Mouse (Mus musculus) intestine, embryonic 14.5 days (tissue): ENCODE results near the gene Racgap1. TPM values are rescaled to one million over a fixed set of nuclear protein-coding genes. Genes with fewer than 3 reads are reported as not detected.

Experiments used
- ATAC-seq: fragments of 200-750 bp; cut with Nextera tagmentation; replicated peaks from 2 replicates; pipeline ENCODE4 v1.8.0; 2017; ENCODE audit warnings: low read depth, moderate number of reproducible peaks, moderate TSS enrichment, moderate library complexity; ENCODE audit not compliant: low FRiP score, low TSS enrichment
- DNase-seq: peaks from one replicate; pipeline ENCODE4 v3.0.0-alpha.2; 2018; ENCODE audit warnings: low spot score
- H3K27ac ChIP-seq: fragments of 300-500 bp; sonication (generic); 2 replicates; pipeline ENCODE4 v1.5.1; 2014; ENCODE audit warnings: low read depth, mild to moderate bottlenecking, control low read depth
- H3K27me3 ChIP-seq: fragments of 300-500 bp; sonication (generic); replicated peaks from 2 replicates; pipeline ENCODE4 v1.6.1; 2014; ENCODE audit warnings: low read length, control low read depth; ENCODE audit not compliant: control insufficient read depth, insufficient read depth
- H3K36me3 ChIP-seq: fragments of 300-500 bp; sonication (generic); 2 replicates; pipeline ENCODE4 v1.6.1; 2014; ENCODE audit warnings: low read length, control low read depth; ENCODE audit not compliant: control insufficient read depth, insufficient read depth
- H3K4me1 ChIP-seq: fragments of 300-500 bp; sonication (generic); replicated peaks from 2 replicates; pipeline ENCODE4 v1.6.1; 2014; ENCODE audit warnings: low read length, control low read depth, mixed read lengths; ENCODE audit not compliant: control insufficient read depth, insufficient read depth
- H3K4me2 ChIP-seq: fragments of 300-500 bp; sonication (generic); 2 replicates; pipeline ENCODE4 v1.6.1; 2014; ENCODE audit warnings: low read length
- H3K4me3 ChIP-seq: fragments of 300-500 bp; sonication (generic); 2 replicates; pipeline ENCODE4 v1.5.1; 2014; ENCODE audit warnings: low read depth, low read length, control low read depth, mixed read lengths
- H3K9ac ChIP-seq: fragments of 300-500 bp; sonication (generic); 2 replicates; pipeline ENCODE4 v1.6.1; 2014; ENCODE audit warnings: mild to moderate bottlenecking, low read length
- H3K9me3 ChIP-seq: fragments of 300-500 bp; sonication (generic); 2 replicates; pipeline ENCODE4 v1.6.1; 2016; ENCODE audit warnings: low read length, control low read depth; ENCODE audit not compliant: control insufficient read depth
- WGBS: fragments of 180-500 bp; shearing (Covaris S2); extraction: QIAGEN DNeasy Blood & Tissue Kit; methylation state at CpG from one replicate; pipeline ENCODE4 v1.1.7; 2014; 5-methylcytosine and 5-hydroxymethylcytosine counted together
- polyA plus RNA-seq: library from polyadenylated mRNA; unstranded; fragments of >200 nt; fragmentation: Nextera tagmentation; extraction: Ambion mirVana; gene quantifications from 2 replicates; pipeline ENCODE4 v1.2.1, GENCODE M21; 2014

Racgap1 gene
- polyA plus RNA-seq, 1 experiment from 2014 or later = 104 TPM

DNA sequence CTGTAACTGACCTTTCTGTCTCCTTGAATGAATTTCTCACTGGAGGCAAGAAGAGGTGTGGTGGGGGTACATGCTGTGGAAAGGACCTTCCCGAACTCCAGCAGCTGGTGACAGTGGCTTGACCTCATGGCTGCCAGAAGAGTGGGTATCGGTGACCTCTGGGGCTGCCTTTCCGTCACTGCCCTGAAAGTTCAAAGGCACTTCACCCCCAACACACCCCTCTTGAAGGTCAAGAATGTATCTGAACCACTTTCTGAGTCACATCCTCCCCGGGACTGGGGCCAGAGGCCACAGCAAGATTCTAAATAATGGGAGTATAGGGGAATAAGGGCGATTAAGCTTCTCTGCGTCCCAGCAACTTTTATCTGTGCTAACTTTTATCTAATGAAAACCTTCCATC lies 65.7 kb downstream of the Racgap1 start:
- 63% methylated on average over 6 of the region's 6 CpGs for WGBS
- Histone ChIP-seq H3K4me2 (no peak overlapping the region), H3K9ac (no peak overlapping the region), H3K4me3 (no peak overlapping the region), H3K27me3 (peaks cover 98% of the 10 kb centered on the region), H3K27ac (no peak overlapping the region), H3K36me3 (no peaks in the 10 kb centered on the region), H3K4me1 (peaks cover 12% of the 10 kb centered on the region), H3K9me3 (no peaks in the 10 kb centered on the region)
- ATAC-seq = no peak
- no peak for DNase-seq

- under 1% methylated on average over 24 of the region's 24 CpGs for WGBS
- H3K4me2 ChIP-seq = peak overlapping the region; percentile 41
- H3K27me3 ChIP-seq = peaks cover 98% of the 10 kb centered on the region
- ATAC-seq (0 out of 2 replicates have a peak, but pooled peaks have one; percentile 37), DNase-seq (no peak)
- no peaks in the 10 kb centered on the region for H3K36me3 ChIP-seq
- H3K9me3 ChIP-seq = no peaks in the 10 kb centered on the region
- H3K9ac ChIP-seq = no peak overlapping the region
- H3K4me3 ChIP-seq = peak overlapping the region; percentile 23
- peaks cover 12% of the 10 kb centered on the region for H3K4me1 ChIP-seq
- no peak overlapping the region for H3K27ac ChIP-seq
These were observed 66.9 kb downstream of the Racgap1 start for GRCm38 (mm10) chr15:99584407-99585202.

- Histone ChIP-seq H3K36me3 (no peaks in the 10 kb centered on the region), H3K4me2 (peak overlapping the region; percentile 41), H3K4me3 (peak overlapping the region; percentile 19; the same call in 1 of the 2 replicates), H3K27ac (no peak overlapping the region), H3K9me3 (no peaks in the 10 kb centered on the region), H3K4me1 (peaks cover 12% of the 10 kb centered on the region), H3K27me3 (peaks cover 97% of the 10 kb centered on the region), H3K9ac (no peak overlapping the region)
- peak; percentile 76 for DNase-seq
- WGBS = 3% methylated on average over 49 of the region's 54 CpGs
- no peak; the same call in 1 of the 2 replicates for ATAC-seq
These were observed 67.8 kb downstream of the Racgap1 start for GRCm38 (mm10) chr15:99583463-99584344.

- no peak within 1 kb of the TSS for H3K9ac ChIP-seq
- H3K27me3 ChIP-seq = peaks cover 62% of the 10 kb centered on the region
- no peaks in the 10 kb centered on the region for H3K9me3 ChIP-seq
- 80% methylated on average over 26 of the region's 26 CpGs for WGBS
- DNase-seq = no peak
- no peak within 1 kb of the TSS for H3K27ac ChIP-seq
- no peak within 1 kb of the TSS for H3K4me3 ChIP-seq
- no peaks in the 10 kb centered on the region; the same call in 1 of the 2 replicates for H3K4me1 ChIP-seq
- no peak within 1 kb of the TSS for H3K4me2 ChIP-seq
- H3K36me3 ChIP-seq = no peaks in the 10 kb centered on the region
- ATAC-seq = no peak
These were observed 72.5 kb downstream of the Racgap1 start, which contains the start of gene Aqp2 for GRCm38 (mm10) chr15:99578802-99579485. Aqp2 (plus strand) TSS chr15:99579055.

Other genes with a start within 250 kb of the Racgap1 start
- 8.9 and 9.3 TPM in 2 replicates for gene Nckap5l, start 193.9 kb downstream of the Racgap1 start, polyA plus RNA-seq
- 12.4 and 13.7 TPM in 2 replicates for gene Bcdin3d, start 176.9 kb downstream of the Racgap1 start, polyA plus RNA-seq
- 0.41 and 0.42 TPM in 2 replicates for gene Faim2, start 123.5 kb downstream of the Racgap1 start, polyA plus RNA-seq
- not detected in 2 replicates for gene Aqp2, start 72.6 kb downstream of the Racgap1 start, polyA plus RNA-seq
- gene Aqp5, start 60.9 kb downstream of the Racgap1 start, polyA plus RNA-seq = 0.16 and 0.30 TPM in 2 replicates
- not detected in 2 replicates for gene Aqp6, start 50.3 kb downstream of the Racgap1 start, polyA plus RNA-seq
- gene Asic1, start 18.7 kb upstream of the Racgap1 start, polyA plus RNA-seq = 1.3 and 1.7 TPM in 2 replicates
- 39.0 and 42.3 TPM in 2 replicates for gene Smarcd1, start 50.5 kb upstream of the Racgap1 start, polyA plus RNA-seq
- gene Gm17349, start 53.8 kb upstream of the Racgap1 start, polyA plus RNA-seq = not detected in 2 replicates
- gene Gpd1, start 65.9 kb upstream of the Racgap1 start, polyA plus RNA-seq = 0.17 and 0.35 TPM in 2 replicates
- 190 and 206 TPM in 2 replicates for gene Cox14, start 74.0 kb upstream of the Racgap1 start, polyA plus RNA-seq
- 64.7 and 68.7 TPM in 2 replicates for gene Cers5, start 121.2 kb upstream of the Racgap1 start, polyA plus RNA-seq
- gene Lima1, start 223.8 kb upstream of the Racgap1 start, polyA plus RNA-seq = 80.3 and 87.9 TPM in 2 replicates